Mouse (Mus musculus) liver, adult 2 months (tissue): ENCODE results near the gene Acsm3. TPM values are rescaled to one million over a fixed set of nuclear protein-coding genes. Genes with fewer than 3 reads are reported as not detected.
"Not testable (repeated sequence)": the region's sequence is repeated elsewhere in the genome, so short reads cannot be mapped to it uniquely, and the experiment has no call there.

Experiments used
- DNase-seq: peaks from one replicate; pipeline ENCODE4 v3.0.0-alpha.2; 2011; ENCODE audit warnings: low read depth, low spot score; ENCODE audit errors: extremely low read depth
- H3K27ac ChIP-seq: fragments of 200-500 bp; replicated peaks from 2 replicates; pipeline ENCODE4 v1.5.1; 2012; ENCODE audit warnings: low read depth, mild to moderate bottlenecking, control low read depth, inconsistent platforms, low read length; ENCODE audit not compliant: insufficient read depth
- H3K27me3 ChIP-seq: fragments of 200-500 bp; 2 replicates; pipeline ENCODE4 v1.6.1; 2012; ENCODE audit warnings: mild to moderate bottlenecking, moderate library complexity, low read length, inconsistent platforms; ENCODE audit not compliant: control insufficient read depth, insufficient read depth
- H3K36me3 ChIP-seq: fragments of 200-500 bp; 2 replicates; pipeline ENCODE4 v1.6.1; 2012; ENCODE audit warnings: low read length, inconsistent platforms; ENCODE audit not compliant: control insufficient read depth, insufficient read depth
- H3K4me1 ChIP-seq: fragments of 200-500 bp; 2 replicates; pipeline ENCODE4 v1.6.1; 2011; ENCODE audit warnings: low read length; ENCODE audit not compliant: control insufficient read depth, insufficient read depth
- H3K4me3 ChIP-seq: fragments of 200-500 bp; 2 replicates; pipeline ENCODE4 v1.5.1; 2011; ENCODE audit warnings: low read depth, mild to moderate bottlenecking, control low read depth, low read length, moderate library complexity; ENCODE audit not compliant: insufficient read depth
- H3K79me2 ChIP-seq: fragments of 200-500 bp; 2 replicates; pipeline ENCODE4 v1.6.1; 2012; ENCODE audit warnings: inconsistent platforms, mild to moderate bottlenecking, low read length, moderate library complexity; ENCODE audit not compliant: control insufficient read depth, insufficient read depth
- H3K9ac ChIP-seq: fragments of 200-500 bp; 2 replicates; pipeline ENCODE4 v1.6.1; 2012; ENCODE audit warnings: low read depth, mild to moderate bottlenecking, control low read depth, inconsistent platforms, low read length
- CTCF ChIP-seq: fragments of 200-500 bp; IDR thresholded peaks from 2 replicates; pipeline ENCODE4 v1.5.1; 2011; ENCODE audit warnings: low read depth, low read length, control low read depth
- POLR2A ChIP-seq: fragments of 200-500 bp; IDR thresholded peaks from 2 replicates; pipeline ENCODE4 v1.6.1; 2011; ENCODE audit warnings: low read length, control low read depth; ENCODE audit not compliant: insufficient read depth; ENCODE audit errors: extremely low read depth
- WGBS: fragments of 180-500 bp; shearing (Covaris S2); methylation state at CpG from one replicate; pipeline ENCODE4 v1.1.7; 2018; 5-methylcytosine and 5-hydroxymethylcytosine counted together
- polyA plus RNA-seq: library from polyadenylated mRNA; depleted of rRNA; stranded (reverse); fragments of >200 nt; gene quantifications from 2 replicates; pipeline ENCODE4 v1.2.3, GENCODE M21; 2012
- total RNA-seq: library from RNA; depleted of rRNA; stranded (reverse); fragments of >200 nt; gene quantifications from 2 replicates; pipeline ENCODE4 v1.2.3, GENCODE M21; 2014

The Acsm3 gene
- total and polyA plus RNA-seq, 2 experiments, result 49.8 to 304 TPM

- H3K27ac ChIP-seq, result no peak overlapping the region
- H3K4me3 ChIP-seq, result no peak overlapping the region
Observed at GRCm38 (mm10) chr7:119738877-119739276, 21.8 kb upstream of the Acsm3 start.

GRCm38 (mm10) chr7:119739798-119740468 lies 20.8 kb upstream of the Acsm3 start:
- not testable (repeated sequence) for H3K4me3 ChIP-seq, H3K27ac ChIP-seq, DNase-seq, H3K79me2 ChIP-seq, H3K9ac ChIP-seq, H3K36me3 ChIP-seq, H3K27me3 ChIP-seq, H3K4me1 ChIP-seq
- 6% methylated on average over 39 of the region's 44 CpGs for WGBS

More at GRCm38 (mm10) chr7:119738877-119739276, 21.8 kb upstream of the Acsm3 start:
- 97% methylated on average over 2 of the region's 2 CpGs for WGBS
- Histone ChIP-seq H3K4me1 (no peaks in the 10 kb centered on the region), H3K79me2 (no peaks in the 10 kb centered on the region), H3K36me3 (no peaks in the 10 kb centered on the region), H3K9ac (no peak overlapping the region), H3K27me3 (no peaks in the 10 kb centered on the region)
- TF ChIP-seq POLR2A, result no peak
- TF ChIP-seq CTCF, result no peak
- no peak for DNase-seq

GRCm38 (mm10) chr7:119744321-119744720 lies 16.4 kb upstream of the Acsm3 start:
- Histone ChIP-seq H3K9ac (peak overlapping the region; percentile 67), H3K4me1 (peaks cover 6% of the 10 kb centered on the region), H3K36me3 (no peaks in the 10 kb centered on the region), H3K4me3 (no peak overlapping the region; the same call in 1 of the 2 replicates), H3K79me2 (no peaks in the 10 kb centered on the region), H3K27ac (no peak overlapping the region), H3K27me3 (no peaks in the 10 kb centered on the region)
- TF ChIP-seq CTCF (peak; percentile 68), POLR2A (no peak)
- DNase-seq, result peak; percentile 49
- WGBS, result 9% methylated on average over 34 of the region's 34 CpGs

- TF ChIP-seq CTCF (no peak), POLR2A (no peak)
- peak overlapping the region; percentile 80 for H3K27ac ChIP-seq
- peak; percentile 95 for DNase-seq
- peaks cover 12% of the 10 kb centered on the region for H3K4me1 ChIP-seq
- H3K36me3 ChIP-seq, result no peaks in the 10 kb centered on the region
- WGBS, result 21% methylated on average over 1 of the region's 1 CpGs
- H3K4me3 ChIP-seq, result no peak overlapping the region
- no peak overlapping the region for H3K9ac ChIP-seq
- no peaks in the 10 kb centered on the region for H3K79me2 ChIP-seq
- no peaks in the 10 kb centered on the region for H3K27me3 ChIP-seq
Observed at GRCm38 (mm10) chr7:119745869-119746268, 14.9 kb upstream of the Acsm3 start.

- H3K79me2 ChIP-seq, result no peaks in the 10 kb centered on the region; the same call in 1 of the 2 replicates
- WGBS, result 14% methylated on average over 2 of the region's 2 CpGs
- H3K4me1 ChIP-seq, result peaks cover 12% of the 10 kb centered on the region
Observed at GRCm38 (mm10) chr7:119748761-119749160, 12.0 kb upstream of the Acsm3 start.

GRCm38 (mm10) chr7:119749942-119750341 lies 10.8 kb upstream of the Acsm3 start:
- Histone ChIP-seq H3K27ac (peak overlapping the region; percentile 55), H3K79me2 (no peaks in the 10 kb centered on the region; the same call in 1 of the 2 replicates), H3K4me3 (no peak overlapping the region), H3K36me3 (no peaks in the 10 kb centered on the region), H3K4me1 (peaks cover 12% of the 10 kb centered on the region), H3K27me3 (no peaks in the 10 kb centered on the region), H3K9ac (no peak overlapping the region)
- WGBS, result 12% methylated on average over 2 of the region's 2 CpGs
- DNase-seq, result peak; percentile 78
- TF ChIP-seq CTCF (no peak), POLR2A (no peak)

More at GRCm38 (mm10) chr7:119748761-119749160, 12.0 kb upstream of the Acsm3 start:
- no peaks in the 10 kb centered on the region for H3K36me3 ChIP-seq
- H3K27me3 ChIP-seq, result no peaks in the 10 kb centered on the region
- TF ChIP-seq POLR2A, result no peak
- no peak for TF ChIP-seq CTCF
- H3K9ac ChIP-seq, result no peak overlapping the region
- peak overlapping the region; percentile 55; the same call in 1 of the 2 replicates for H3K27ac ChIP-seq
- DNase-seq, result peak; percentile 97
- H3K4me3 ChIP-seq, result no peak overlapping the region
